Mouse (Mus musculus): ENCODE results near the gene Rpl23a. TPM values are rescaled to one million over a fixed set of nuclear protein-coding genes. Genes with fewer than 3 reads are reported as not detected.
"Not testable (repeated sequence)": the region's sequence is repeated elsewhere in the genome, so short reads cannot be mapped to it uniquely, and the experiment has no call there.

Rpl23a gene
- total RNA-seq, 2 experiments from 2014 or later: 1,328 to 1,362 TPM

DNA sequence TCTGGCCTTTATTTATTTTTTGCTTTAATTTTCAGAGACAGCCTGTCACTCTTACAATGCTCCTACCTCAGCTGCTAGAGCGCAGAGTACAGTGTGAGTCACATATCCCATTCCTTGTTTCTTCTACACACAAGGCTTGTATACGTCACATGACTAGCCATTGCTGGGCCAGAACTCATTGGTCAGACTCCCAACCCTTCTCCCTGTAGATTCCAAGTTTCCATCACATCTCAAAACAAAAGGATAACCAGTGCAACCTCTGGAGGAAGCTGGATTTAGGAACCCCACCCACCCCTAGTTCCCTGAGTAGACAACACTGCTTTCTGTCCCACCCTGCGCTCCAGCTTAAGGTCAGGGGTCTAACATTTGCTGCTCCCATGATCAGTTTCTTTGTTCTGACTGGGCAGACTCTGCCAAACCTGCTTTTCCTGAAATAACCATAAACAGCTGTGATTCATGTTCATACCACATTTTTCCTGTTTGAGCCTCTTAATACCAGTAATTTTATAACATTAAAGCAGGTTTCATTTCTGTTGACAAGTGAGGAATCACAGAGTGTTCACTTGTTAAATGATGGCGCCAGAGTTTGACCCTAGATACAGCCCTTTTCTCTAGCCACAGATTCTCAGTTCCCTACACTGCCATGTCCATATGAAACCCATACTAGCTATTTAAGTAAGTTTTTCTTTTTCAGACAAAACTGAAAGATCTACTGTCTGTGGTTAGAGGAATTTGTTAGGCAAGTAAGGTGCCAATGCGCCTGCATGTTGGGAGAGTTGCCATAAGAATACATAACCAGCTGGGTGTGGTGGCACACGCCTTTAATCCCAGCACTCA is 36.5 kb downstream of the Rpl23a start:
- DNase-seq: no peak

DNA sequence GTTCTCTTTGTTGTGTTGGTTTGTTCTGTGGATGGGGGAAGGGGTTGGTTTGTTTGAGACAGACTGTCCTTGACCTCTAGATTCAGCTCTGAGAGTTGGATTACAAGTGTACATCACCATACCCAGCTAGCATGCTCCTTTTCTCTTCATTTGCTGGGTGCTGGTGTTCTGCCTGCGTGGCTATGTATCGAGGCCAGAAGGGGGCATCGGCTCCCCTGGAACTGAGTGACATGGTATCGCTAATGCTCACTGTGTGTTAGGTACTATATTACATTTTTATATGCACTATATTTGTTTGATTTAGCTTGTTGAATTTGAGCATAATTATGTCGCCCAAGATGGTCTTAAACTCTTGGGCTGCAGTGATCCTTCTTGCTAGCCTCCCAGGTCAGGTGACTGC is 37.2 kb downstream of the Rpl23a start:
- DNase-seq: no peak

DNA sequence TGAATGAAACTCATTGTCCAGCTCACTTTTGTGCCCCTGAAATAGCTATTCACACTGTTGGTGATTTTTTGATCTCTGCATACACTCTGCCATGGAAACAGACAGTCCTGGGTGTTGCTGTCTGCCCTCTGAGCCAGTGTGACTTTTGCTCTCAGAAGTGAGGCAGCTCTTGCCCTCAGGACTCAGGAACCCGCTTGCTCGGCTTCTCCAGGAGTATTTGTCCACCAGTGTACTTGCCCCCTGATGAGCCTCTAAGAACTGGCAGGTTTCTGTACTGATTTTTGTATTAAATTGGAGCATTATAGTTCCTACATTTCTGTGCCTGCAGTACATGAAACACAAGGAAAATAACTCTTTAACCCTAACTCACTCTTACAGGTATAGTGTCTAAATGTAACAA is 39.9 kb downstream of the Rpl23a start:
- DNase-seq: no peak

DNA sequence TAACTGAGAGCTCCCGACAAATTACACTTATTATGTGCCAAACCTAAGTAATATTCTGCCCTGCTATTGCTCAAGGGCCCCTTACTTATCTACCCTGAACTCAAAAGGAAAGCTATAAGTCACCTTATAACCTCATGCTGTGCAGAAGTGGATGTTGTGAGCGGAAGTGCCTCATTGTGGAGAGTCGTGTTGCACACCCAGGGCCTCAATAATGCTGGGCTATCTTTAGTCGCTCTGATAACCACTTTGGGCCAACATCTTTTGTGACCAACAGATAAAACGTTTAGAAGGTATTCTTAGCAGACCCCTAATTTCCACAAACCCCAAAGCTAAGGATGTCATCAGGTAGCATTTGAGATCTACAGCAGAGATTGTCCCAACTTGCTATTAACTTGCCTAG is 42.7 kb downstream of the Rpl23a start:
- no peak for DNase-seq

DNA sequence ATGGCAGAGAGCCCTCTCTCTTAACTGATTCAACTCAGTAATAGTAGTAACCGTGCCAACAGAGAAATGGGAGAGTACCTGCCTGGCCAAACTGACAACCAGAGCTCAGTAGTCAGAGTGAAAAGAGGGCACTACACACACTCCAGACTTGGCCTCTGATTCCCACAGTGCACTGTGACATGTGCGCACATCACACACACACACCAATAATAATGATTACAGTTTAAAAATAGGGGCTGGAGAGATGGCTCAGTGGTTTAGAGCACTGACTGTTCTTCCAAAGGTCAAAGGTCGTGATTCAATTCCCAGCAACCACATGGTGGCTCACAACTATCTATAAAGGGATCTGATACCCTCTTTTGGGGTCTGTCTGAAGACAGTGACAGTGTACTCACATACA is 45.4 kb downstream of the Rpl23a start:
- DNase-seq: no peak

DNA sequence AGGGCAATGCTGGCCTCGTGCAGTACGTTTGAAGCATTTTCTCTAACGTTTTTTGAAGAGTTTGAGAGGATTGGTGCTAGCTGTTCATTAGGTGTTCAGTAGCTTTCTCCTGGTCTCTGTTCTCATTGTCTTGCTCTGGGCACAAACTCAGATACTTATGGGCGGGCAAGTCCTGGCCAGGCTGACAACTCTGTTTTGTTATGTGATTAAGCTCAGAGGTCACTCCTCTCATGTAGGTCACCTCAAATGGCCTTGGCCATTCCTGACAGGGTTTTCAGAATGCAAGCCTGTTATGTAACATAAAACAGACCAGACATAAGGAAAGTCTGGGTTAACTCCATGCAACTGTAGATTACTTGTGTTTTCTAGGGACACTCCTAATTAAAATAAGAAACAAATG is 45.8 kb downstream of the Rpl23a start:
- DNase-seq: no peak

DNA sequence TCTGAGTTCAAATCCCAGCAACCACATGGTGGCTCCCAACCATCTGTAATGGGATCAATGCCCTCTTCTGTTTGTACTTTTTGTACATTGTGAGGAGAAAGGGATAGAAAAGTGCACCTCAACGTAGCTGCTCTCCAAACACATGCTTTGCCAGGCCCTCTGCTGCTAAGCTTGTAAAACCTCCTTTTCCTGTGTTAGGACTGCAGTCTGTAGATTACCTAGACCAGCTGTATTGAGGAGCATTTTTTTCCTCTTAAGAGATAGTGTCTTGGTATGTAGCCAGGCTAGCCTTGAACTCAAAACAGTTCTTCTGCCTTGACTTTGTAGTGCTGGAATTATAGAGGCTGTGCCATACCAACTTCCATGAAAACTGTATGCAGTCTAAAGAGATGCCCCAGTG is 47.3 kb downstream of the Rpl23a start:
- no peak for DNase-seq

DNA sequence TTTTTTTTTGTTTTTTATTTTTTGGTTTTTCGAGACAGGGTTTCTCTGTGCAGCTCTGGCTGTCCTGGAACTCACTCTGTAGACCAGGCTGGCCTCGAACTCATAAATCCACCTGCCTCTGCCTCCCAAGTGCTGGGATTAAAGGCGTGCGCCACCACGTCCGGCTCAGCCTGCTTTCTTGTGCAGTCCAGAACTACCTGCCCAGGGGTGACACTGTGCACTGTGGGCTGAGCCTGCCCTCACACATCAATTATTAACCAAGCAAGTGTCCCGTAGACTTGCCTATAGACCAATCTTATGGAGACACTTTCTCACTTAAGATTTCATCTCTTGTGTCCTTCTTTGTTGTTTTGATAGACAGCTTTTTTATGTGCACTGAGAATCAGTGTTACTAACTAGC is 48.1 kb downstream of the Rpl23a start:
- DNase-seq: not testable (repeated sequence)

DNA sequence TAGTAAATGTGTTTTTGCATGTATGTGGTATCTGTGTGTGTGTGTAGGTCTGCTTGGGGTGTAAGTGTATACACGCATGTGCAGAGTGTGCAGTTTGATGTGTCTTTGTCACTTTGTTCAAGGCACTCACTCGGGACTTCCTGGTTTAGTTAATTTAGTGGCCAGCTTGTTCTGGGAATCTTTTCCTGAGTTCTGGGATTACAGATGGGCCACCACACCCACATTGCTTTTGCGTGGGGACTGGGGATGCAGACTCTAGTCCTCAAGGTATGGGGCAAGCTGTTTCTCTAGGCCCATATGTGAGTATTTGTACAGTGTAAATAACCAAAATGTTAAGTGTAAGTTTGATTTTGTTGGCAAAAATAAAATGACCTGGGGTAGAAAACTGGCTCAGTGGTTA is 49.0 kb downstream of the Rpl23a start:
- no peak for DNase-seq

DNA sequence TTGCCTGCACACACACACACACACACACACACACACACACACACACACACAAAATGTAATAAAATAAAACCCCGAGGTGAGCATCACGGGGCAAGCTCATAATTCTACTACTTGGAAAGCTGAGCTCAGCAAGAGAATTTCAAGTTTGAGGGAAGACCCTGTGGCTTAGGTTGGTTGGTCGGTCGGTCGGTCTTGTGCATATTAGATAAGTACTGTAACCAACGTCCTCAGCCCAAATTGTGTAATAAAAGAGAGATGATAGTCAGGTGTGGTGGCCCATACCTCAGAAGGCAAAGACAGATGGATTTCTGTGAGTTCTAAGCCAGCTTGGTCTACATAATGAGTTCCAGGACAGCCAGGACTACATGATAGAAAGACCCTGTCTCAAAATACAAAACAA is 49.5 kb downstream of the Rpl23a start:
- DNase-seq: no peak

Small RNA genes lying within 50 kb of the gene (microRNA-seq; reads per million reads assigned to microRNA genes)
- gene Mir7653: 0 to 0.32 reads per million in 2 experiments

Other genes with a start within 250 kb of the Rpl23a start
- gene Phf12, start 200.8 kb downstream of the Rpl23a start, total RNA-seq (2021): 10 to 100 TPM; 19.7 to 35.4 TPM
- gene Dhrs13, start 151.3 kb downstream of the Rpl23a start, total RNA-seq (2021): 1 to 10 TPM; 3.0 to 4.3 TPM
- 10 to 100 TPM; 68.3 to 68.5 TPM for gene Flot2, start 145.7 kb downstream of the Rpl23a start, total RNA-seq (2021)
- gene Eral1, start 103.2 kb downstream of the Rpl23a start, total RNA-seq (2021): 10 to 100 TPM; 17.8 to 21.6 TPM
- gene Fam222b, start 88.9 kb downstream of the Rpl23a start, total RNA-seq (2021): 1 to 10 TPM; 7.8 to 9.8 TPM
- gene Traf4, start 18.0 kb downstream of the Rpl23a start, total RNA-seq (2021): 10 to 100 TPM; 15.7 to 22.6 TPM
- 1 to 10 TPM; 3.1 to 3.7 TPM for gene Nek8, start 6.9 kb downstream of the Rpl23a start, total RNA-seq (2021)
- gene Tlcd1, start 6.9 kb downstream of the Rpl23a start, total RNA-seq (2021): 10 to 100 TPM in 1 of 2 experiments, 1 to 10 TPM in 1; 7.4 to 11.9 TPM
- gene Rab34, start 4.8 kb upstream of the Rpl23a start, total RNA-seq (2021): 10 to 100 TPM; 21.7 to 25.4 TPM
- gene Proca1, start 9.8 kb upstream of the Rpl23a start, total RNA-seq (2021): 1 to 10 TPM; 1.1 to 1.2 TPM
- gene Sdf2, start 62.2 kb upstream of the Rpl23a start, total RNA-seq (2021): 10 to 100 TPM; 47.5 to 48.2 TPM
- gene Supt6, start 62.4 kb upstream of the Rpl23a start, total RNA-seq (2021): 10 to 100 TPM; 30.3 to 35.3 TPM
- 100 to 1,000 TPM; 136 to 138 TPM for gene 2610507B11Rik, start 78.2 kb upstream of the Rpl23a start, total RNA-seq (2021)
- under 1 TPM; 0.36 to 0.59 TPM for gene BC030499, start 107.3 kb upstream of the Rpl23a start, total RNA-seq (2021)
- gene Spag5, start 117.9 kb upstream of the Rpl23a start, total RNA-seq (2021): 10 to 100 TPM in 1 of 2 experiments, 1 to 10 TPM in 1; 7.1 to 11.3 TPM
- gene Aldoc, start 139.4 kb upstream of the Rpl23a start, total RNA-seq (2021): 1 to 10 TPM; 1.9 to 2.0 TPM
- 10 to 100 TPM; 24.9 to 25.5 TPM for gene Pigs, start 144.8 kb upstream of the Rpl23a start, total RNA-seq (2021)
- gene Unc119, start 159.9 kb upstream of the Rpl23a start, total RNA-seq (2021): 10 to 100 TPM; 26.2 to 28.4 TPM
- gene Foxn1, start 203.0 kb upstream of the Rpl23a start, total RNA-seq (2021): not detected
- not detected for gene Slc13a2, start 238.6 kb upstream of the Rpl23a start, total RNA-seq (2021)